Mouse (Mus musculus) kidney, postnatal 25 days (tissue): Measurements from ENCODE around the gene Dcaf1.

Experiments used
- DNase-seq, 2 experiments: peaks; one replicate each; pipeline ENCODE4 v3.0.0; 2021; ENCODE audit warnings: mixed read lengths in 2 of 2

The Dcaf1 gene

GRCm38 (mm10) chr9:106821618-106822380, at the start of gene Dcaf1:
Gene Dcaf1, plus strand, starts transcription at chr9:106821874.
- DNase-seq, result peak; percentile 96 to 98

GRCm38 (mm10) chr9:106776116-106776515, 45.6 kb upstream of the Dcaf1 start:
- DNase-seq, result no peak

- no peak for DNase-seq
These were observed 44.3 kb upstream of the Dcaf1 start for GRCm38 (mm10) chr9:106777423-106777822.

- no peak for DNase-seq
These were observed 43.4 kb upstream of the Dcaf1 start for GRCm38 (mm10) chr9:106778319-106778718.

- no peak for DNase-seq
These were observed 41.6 kb upstream of the Dcaf1 start for GRCm38 (mm10) chr9:106780086-106780485.

GRCm38 (mm10) chr9:106783554-106783953, 38.1 kb upstream of the Dcaf1 start:
- DNase-seq, result peak; percentile 25 to 71

- peak; percentile 9 to 40 for DNase-seq
These were observed 36.5 kb upstream of the Dcaf1 start for GRCm38 (mm10) chr9:106785206-106785605.

GRCm38 (mm10) chr9:106787979-106788811, 33.5 kb upstream of the Dcaf1 start:
- DNase-seq, result no peak

GRCm38 (mm10) chr9:106788812-106789321, 32.8 kb upstream of the Dcaf1 start, which contains the start of gene Rad54l2:
Gene Rad54l2, minus strand, starts transcription at chr9:106789194.
- peak; percentile 87 to 93 for DNase-seq

GRCm38 (mm10) chr9:106789363-106789762, 32.3 kb upstream of the Dcaf1 start:
- no peak for DNase-seq

- peak; percentile 58 to 77 for DNase-seq
These were observed 30.8 kb upstream of the Dcaf1 start for GRCm38 (mm10) chr9:106790831-106791230.

GRCm38 (mm10) chr9:106806503-106806902, 15.2 kb upstream of the Dcaf1 start:
- DNase-seq, result no peak

GRCm38 (mm10) chr9:106818191-106818590, 3.5 kb upstream of the Dcaf1 start:
- no peak for DNase-seq

- DNase-seq, result peak in 1 of 2 experiments; percentile 33
These were observed 2.5 kb upstream of the Dcaf1 start for GRCm38 (mm10) chr9:106819201-106819600.

- DNase-seq, result no peak
These were observed 540 bp upstream of the Dcaf1 start for GRCm38 (mm10) chr9:106821050-106821617.

- peak; percentile 94 to 96 for DNase-seq
These were observed 869 bp downstream of the Dcaf1 start for GRCm38 (mm10) chr9:106822381-106823104.

- no peak for DNase-seq
These were observed 18.9 kb downstream of the Dcaf1 start for GRCm38 (mm10) chr9:106840569-106840968.

GRCm38 (mm10) chr9:106842800-106843199, 21.1 kb downstream of the Dcaf1 start:
- no peak for DNase-seq

- DNase-seq, result no peak
These were observed 35.0 kb downstream of the Dcaf1 start for GRCm38 (mm10) chr9:106856664-106857063.

GRCm38 (mm10) chr9:106858036-106858435, 36.4 kb downstream of the Dcaf1 start:
- no peak for DNase-seq

- DNase-seq, result no peak
These were observed 52.5 kb downstream of the Dcaf1 start for GRCm38 (mm10) chr9:106874216-106874615.

- no peak for DNase-seq
These were observed 55.0 kb downstream of the Dcaf1 start for GRCm38 (mm10) chr9:106876666-106877065.
